Mouse (Mus musculus) liver, embryonic 15.5 days (tissue): ENCODE results near the gene Gmfg. TPM values are rescaled to one million over a fixed set of nuclear protein-coding genes. Genes with fewer than 3 reads are reported as not detected.

Source experiments
- ATAC-seq: fragments of 200-750 bp; cut with Nextera tagmentation; 2 replicates; pipeline ENCODE4 v1.8.0; 2017; ENCODE audit warnings: moderate number of reproducible peaks, mild to moderate bottlenecking, moderate library complexity; ENCODE audit not compliant: insufficient read depth
- H3K27ac ChIP-seq: fragments of 300-500 bp; sonication (generic); replicated peaks from 2 replicates; pipeline ENCODE4 v1.5.1; 2015; ENCODE audit warnings: mild to moderate bottlenecking, inconsistent platforms
- H3K27me3 ChIP-seq: fragments of 300-500 bp; sonication (generic); 2 replicates; pipeline ENCODE4 v1.6.1; 2015; ENCODE audit warnings: mild to moderate bottlenecking, inconsistent platforms
- H3K36me3 ChIP-seq: fragments of 300-500 bp; sonication (generic); replicated peaks from 2 replicates; pipeline ENCODE4 v1.6.1; 2015; ENCODE audit warnings: moderate library complexity, mild to moderate bottlenecking, inconsistent platforms
- H3K4me1 ChIP-seq: fragments of 300-500 bp; sonication (generic); replicated peaks from 2 replicates; pipeline ENCODE4 v1.6.1; 2015; ENCODE audit warnings: inconsistent platforms
- H3K4me2 ChIP-seq: fragments of 300-500 bp; sonication (generic); 2 replicates; pipeline ENCODE4 v1.6.1; 2015; ENCODE audit warnings: moderate library complexity, mild to moderate bottlenecking, inconsistent platforms
- H3K4me3 ChIP-seq: fragments of 300-500 bp; sonication (generic); replicated peaks from 2 replicates; pipeline ENCODE4 v1.5.1; 2015; ENCODE audit warnings: mild to moderate bottlenecking, inconsistent platforms
- H3K9ac ChIP-seq: fragments of 300-500 bp; sonication (generic); 2 replicates; pipeline ENCODE4 v1.6.1; 2015; ENCODE audit warnings: moderate library complexity, mild to moderate bottlenecking, inconsistent platforms
- H3K9me3 ChIP-seq: fragments of 300-500 bp; sonication (generic); replicated peaks from 2 replicates; pipeline ENCODE4 v1.6.1; 2016; ENCODE audit warnings: inconsistent platforms
- WGBS: fragments of 180-500 bp; shearing (Covaris S2); methylation state at CpG from one replicate; pipeline ENCODE4 v1.1.7; 2015; ENCODE audit warnings: mixed read lengths; ENCODE audit not compliant: insufficient replicate concordance; 5-methylcytosine and 5-hydroxymethylcytosine counted together
- polyA plus RNA-seq: library from polyadenylated mRNA; unstranded; fragments of >200 nt; fragmentation: Nextera tagmentation; extraction: Ambion mirVana; gene quantifications from 2 replicates; pipeline ENCODE4 v1.2.1, GENCODE M21; 2015

Gene Gmfg
- 32.4 and 35.6 TPM in 2 replicates for polyA plus RNA-seq

DNA sequence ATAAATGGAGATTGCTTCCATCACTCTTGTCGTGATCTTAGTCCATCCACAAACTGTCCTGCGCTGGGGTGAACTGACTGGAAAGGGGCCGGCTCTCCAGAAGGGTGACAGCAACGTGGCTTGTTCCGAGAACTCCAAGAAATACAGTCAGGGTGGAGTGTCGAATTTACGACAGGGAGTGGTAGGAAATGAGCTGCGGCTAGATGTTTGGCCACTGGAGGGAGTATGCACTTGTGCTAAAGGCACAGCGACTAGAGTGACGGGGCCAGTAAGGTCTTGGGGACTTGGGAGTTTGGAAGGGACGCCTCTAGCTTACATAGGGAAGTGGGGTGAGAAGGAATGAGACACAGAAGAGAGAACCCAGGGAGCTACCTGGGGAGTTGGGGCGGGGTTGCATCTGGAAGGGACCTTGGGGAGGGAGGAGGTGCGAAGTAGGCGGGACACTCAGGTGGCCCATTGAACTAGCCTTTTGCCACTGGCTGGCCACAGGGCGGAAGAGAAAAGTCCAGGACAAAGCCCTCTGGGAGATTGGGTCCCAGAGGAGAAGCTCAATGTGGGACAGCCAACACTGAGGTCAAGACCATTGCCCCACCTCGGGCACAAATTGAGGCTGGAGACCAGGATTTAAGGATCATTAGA lies at the start of gene Gmfg:
Gene Gmfg (plus strand): TSS at position 516 of the 639 bp plus-strand sequence.
- Histone ChIP-seq H3K4me2 (peak within 1 kb of the TSS; percentile 91), H3K27ac (peak within 1 kb of the TSS; percentile 83), H3K9ac (peak within 1 kb of the TSS; percentile 80), H3K9me3 (no peaks in the 10 kb centered on the region), H3K4me1 (peaks cover 50% of the 10 kb centered on the region), H3K4me3 (peak within 1 kb of the TSS; percentile 89), H3K27me3 (no peaks in the 10 kb centered on the region), H3K36me3 (peaks cover 6% of the 10 kb centered on the region)
- ATAC-seq: peak; percentile 42
- 4% methylated on average over 16 of the region's 16 CpGs for WGBS

DNA sequence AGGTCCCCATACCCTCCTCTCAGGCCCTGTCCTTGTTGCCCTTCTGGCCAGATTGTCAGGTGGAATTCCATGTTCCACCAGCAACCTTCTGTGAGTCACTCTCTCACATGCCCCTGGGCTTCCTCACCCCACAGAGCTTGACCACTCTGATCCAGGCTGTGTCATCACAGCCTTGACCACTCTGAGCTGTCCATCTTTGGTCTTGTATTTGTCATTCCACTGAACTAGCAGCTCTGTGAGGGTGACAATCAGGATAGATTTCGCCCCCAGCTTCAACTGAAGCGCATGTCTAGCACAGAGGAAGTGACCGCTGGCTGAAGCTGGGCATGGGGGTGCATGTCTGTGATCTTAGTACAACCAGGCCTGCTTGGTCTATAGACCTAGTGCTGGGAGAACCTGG lies 46.9 kb upstream of the Gmfg start:
- ATAC-seq: no peak
- H3K4me3 ChIP-seq: no peak overlapping the region
- no peak overlapping the region for H3K4me2 ChIP-seq
- H3K36me3 ChIP-seq: peaks cover 49% of the 10 kb centered on the region
- H3K27me3 ChIP-seq: no peaks in the 10 kb centered on the region
- H3K4me1 ChIP-seq: peaks cover 50% of the 10 kb centered on the region
- no peak overlapping the region for H3K9ac ChIP-seq
- H3K27ac ChIP-seq: no peak overlapping the region
- no peaks in the 10 kb centered on the region for H3K9me3 ChIP-seq
- 74% methylated on average over 3 of the region's 3 CpGs for WGBS

- H3K9ac ChIP-seq: peak within 1 kb of the TSS; percentile 87
- peak within 1 kb of the TSS; percentile 94 for H3K4me3 ChIP-seq
- WGBS: under 1% methylated on average over 58 of the region's 58 CpGs
- no peaks in the 10 kb centered on the region for H3K27me3 ChIP-seq
- H3K4me1 ChIP-seq: peaks cover 37% of the 10 kb centered on the region
- H3K4me2 ChIP-seq: peak within 1 kb of the TSS; percentile 98
- peaks cover 55% of the 10 kb centered on the region for H3K36me3 ChIP-seq
- H3K27ac ChIP-seq: peak within 1 kb of the TSS; percentile 84
- ATAC-seq: peak; percentile 97
- no peaks in the 10 kb centered on the region for H3K9me3 ChIP-seq
These were observed 44.6 kb upstream of the Gmfg start, which contains the start of the genes Med29 and Paf1 for GRCm38 (mm10) chr7:28392429-28393271. Gene Med29 (minus strand): TSS chr7:28392708. Gene Paf1 (plus strand): TSS chr7:28392951.

DNA sequence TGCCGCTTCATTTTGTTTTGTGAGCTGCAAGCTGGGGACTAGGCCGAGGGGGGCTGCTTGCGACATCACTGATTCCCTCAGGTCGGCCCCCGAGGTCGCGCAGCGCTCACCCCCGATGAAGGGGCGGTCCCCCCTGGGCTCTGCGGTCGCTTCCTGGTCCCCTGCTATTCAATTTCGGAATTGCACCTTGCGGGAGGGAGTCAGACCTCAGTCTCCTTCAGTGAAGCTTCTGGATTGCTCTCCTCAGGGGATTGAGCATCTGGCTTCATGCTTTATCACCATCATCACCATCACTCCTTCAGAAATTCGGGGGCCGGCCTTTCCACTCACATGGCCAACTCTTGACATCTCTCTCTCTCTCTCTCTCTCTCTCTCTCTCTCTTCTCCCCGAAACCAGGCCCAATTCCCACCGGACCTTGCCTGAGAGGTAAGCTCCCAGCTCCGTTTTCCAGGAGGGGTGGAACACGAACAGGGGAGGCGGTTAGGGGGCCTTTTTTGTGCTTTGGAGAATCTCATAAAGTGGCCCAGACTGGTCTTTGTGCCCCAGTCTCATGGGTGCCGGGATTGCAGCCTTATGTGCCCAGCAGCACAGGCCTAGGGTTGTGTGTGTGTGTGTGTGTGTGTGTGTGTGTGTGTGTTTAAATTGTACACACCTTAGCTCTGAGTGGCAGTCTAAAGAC lies 43.8 kb upstream of the Gmfg start:
- Histone ChIP-seq H3K9me3 (no peaks in the 10 kb centered on the region), H3K36me3 (peaks cover 57% of the 10 kb centered on the region), H3K4me2 (peak overlapping the region; percentile 98), H3K4me3 (peak overlapping the region; percentile 94), H3K27ac (peak overlapping the region; percentile 84), H3K4me1 (peaks cover 32% of the 10 kb centered on the region), H3K9ac (peak overlapping the region; percentile 87), H3K27me3 (no peaks in the 10 kb centered on the region)
- ATAC-seq: no peak
- 6% methylated on average over 22 of the region's 22 CpGs for WGBS

- WGBS: 89% methylated on average over 4 of the region's 4 CpGs
- no peak for ATAC-seq
- Histone ChIP-seq H3K4me3 (no peak overlapping the region), H3K36me3 (peaks cover 54% of the 10 kb centered on the region), H3K27ac (no peak overlapping the region), H3K9ac (no peak overlapping the region), H3K27me3 (no peaks in the 10 kb centered on the region), H3K4me1 (peaks cover 31% of the 10 kb centered on the region), H3K4me2 (no peak overlapping the region), H3K9me3 (no peaks in the 10 kb centered on the region)
These were observed 41.8 kb upstream of the Gmfg start for GRCm38 (mm10) chr7:28395425-28395824.

GRCm38 (mm10) chr7:28398000-28398399 lies 39.2 kb upstream of the Gmfg start:
- no peak for ATAC-seq
- H3K27me3 ChIP-seq: no peaks in the 10 kb centered on the region
- H3K4me2 ChIP-seq: no peak overlapping the region
- H3K27ac ChIP-seq: no peak overlapping the region
- 50% methylated on average over 3 of the region's 3 CpGs for WGBS
- no peak overlapping the region for H3K9ac ChIP-seq
- H3K4me3 ChIP-seq: no peak overlapping the region
- H3K4me1 ChIP-seq: peaks cover 24% of the 10 kb centered on the region
- peaks cover 75% of the 10 kb centered on the region for H3K36me3 ChIP-seq
- no peaks in the 10 kb centered on the region for H3K9me3 ChIP-seq

DNA sequence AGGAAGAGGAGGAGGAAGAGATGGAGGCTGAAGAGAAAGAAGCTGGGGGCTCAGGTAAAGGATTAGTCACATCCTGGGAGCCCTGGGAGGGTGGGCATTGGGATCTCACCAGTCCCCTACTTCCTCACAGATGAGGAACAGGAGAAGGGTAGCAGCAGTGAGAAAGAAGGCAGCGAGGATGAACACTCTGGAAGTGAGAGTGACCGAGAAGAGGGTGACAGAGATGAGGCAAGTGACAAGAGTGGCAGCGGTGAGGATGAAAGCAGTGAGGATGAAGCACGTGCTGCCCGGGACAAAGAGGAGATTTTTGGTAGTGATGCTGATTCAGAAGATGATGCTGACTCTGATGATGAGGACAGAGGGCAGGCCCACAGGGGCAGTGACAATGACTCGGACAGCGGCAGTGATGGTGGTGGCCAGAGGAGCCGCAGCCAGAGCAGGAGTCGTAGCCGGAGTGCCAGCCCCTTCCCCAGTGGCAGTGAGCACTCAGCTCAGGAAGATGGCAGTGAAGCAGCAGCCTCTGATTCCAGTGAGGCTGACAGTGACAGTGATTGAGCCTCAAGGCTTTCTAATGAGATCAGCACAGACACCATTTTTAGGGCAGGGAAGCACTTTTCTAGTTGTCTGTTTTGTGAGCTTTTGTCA lies 38.4 kb upstream of the Gmfg start:
- no peaks in the 10 kb centered on the region for H3K27me3 ChIP-seq
- H3K27ac ChIP-seq: no peak overlapping the region
- H3K36me3 ChIP-seq: peaks cover 84% of the 10 kb centered on the region
- H3K9ac ChIP-seq: no peak overlapping the region
- H3K4me1 ChIP-seq: peaks cover 16% of the 10 kb centered on the region
- H3K9me3 ChIP-seq: no peaks in the 10 kb centered on the region
- no peak overlapping the region for H3K4me3 ChIP-seq
- H3K4me2 ChIP-seq: no peak overlapping the region
- ATAC-seq: no peak
- 82% methylated on average over 10 of the region's 10 CpGs for WGBS

- no peaks in the 10 kb centered on the region for H3K27me3 ChIP-seq
- 84% methylated on average over 1 of the region's 1 CpGs for WGBS
- H3K36me3 ChIP-seq: peaks cover 93% of the 10 kb centered on the region
- H3K9ac ChIP-seq: no peak overlapping the region
- H3K4me1 ChIP-seq: peaks cover 9% of the 10 kb centered on the region; the same call in 1 of the 2 replicates
- H3K4me2 ChIP-seq: no peak overlapping the region
- H3K27ac ChIP-seq: no peak overlapping the region
- no peaks in the 10 kb centered on the region for H3K9me3 ChIP-seq
- no peak overlapping the region for H3K4me3 ChIP-seq
- ATAC-seq: 0 out of 2 replicates have a peak, but pooled peaks have one; percentile 14
These were observed 36.2 kb upstream of the Gmfg start for GRCm38 (mm10) chr7:28401030-28401429.

DNA sequence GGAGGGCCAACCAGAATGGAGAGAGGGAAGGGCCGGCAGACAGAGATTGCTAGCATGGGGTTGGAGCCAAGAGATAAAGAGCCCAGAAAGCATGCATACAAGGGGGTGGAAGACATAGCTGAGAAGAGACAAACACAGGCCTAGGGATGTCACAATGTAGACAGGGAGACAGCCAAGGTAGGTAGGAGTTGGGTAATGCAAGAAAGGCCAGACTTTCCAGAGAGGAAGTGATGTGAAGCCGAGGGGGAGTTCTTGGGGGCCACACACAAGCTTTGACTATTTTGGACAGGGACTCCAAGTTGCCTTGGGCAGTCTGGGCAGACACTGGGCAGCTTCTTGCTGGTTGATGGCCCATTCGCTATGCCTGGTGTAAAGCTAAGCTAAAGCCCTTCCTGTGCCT lies 35.3 kb upstream of the Gmfg start:
- Histone ChIP-seq H3K9ac (no peak overlapping the region), H3K4me2 (no peak overlapping the region), H3K4me1 (peaks cover 9% of the 10 kb centered on the region; the same call in 1 of the 2 replicates), H3K27ac (no peak overlapping the region), H3K27me3 (no peaks in the 10 kb centered on the region), H3K36me3 (peaks cover 93% of the 10 kb centered on the region), H3K9me3 (no peaks in the 10 kb centered on the region), H3K4me3 (no peak overlapping the region)
- no peak for ATAC-seq
- 64% methylated on average over 3 of the region's 3 CpGs for WGBS

DNA sequence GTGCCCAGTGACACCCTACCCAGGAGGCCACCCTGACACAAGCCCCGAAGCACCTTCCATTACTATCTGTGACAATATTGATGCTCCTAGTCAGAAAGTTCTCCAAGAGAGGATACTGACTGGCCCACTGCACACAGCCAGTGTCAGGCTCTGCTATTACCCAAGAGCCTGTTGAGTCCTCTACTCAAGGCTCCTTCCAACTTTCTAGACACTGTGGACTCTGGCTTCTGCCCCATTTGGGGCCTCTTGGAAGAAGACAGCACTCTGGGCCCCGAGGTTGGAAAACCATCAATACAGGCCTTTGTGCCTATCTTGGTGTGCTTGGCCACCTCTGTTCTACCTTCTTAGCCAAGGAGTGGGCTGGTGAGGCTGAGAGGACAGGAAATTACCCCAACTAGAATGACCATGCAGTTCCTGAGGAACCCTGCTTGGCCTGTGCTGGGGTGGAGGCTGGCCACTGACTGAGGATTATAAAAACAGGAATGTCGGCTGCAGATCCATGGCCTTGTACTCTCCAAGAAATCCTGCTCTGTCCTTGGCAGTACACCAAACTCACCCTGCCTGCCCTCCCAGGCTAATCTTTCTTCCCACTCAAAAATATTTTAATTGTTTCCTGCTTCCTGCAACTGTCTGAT lies 26.3 kb upstream of the Gmfg start:
- Histone ChIP-seq H3K27me3 (no peaks in the 10 kb centered on the region), H3K4me1 (0 out of 2 replicates have a peak, but pooled peaks cover 3% of the 10 kb centered on the region), H3K9me3 (no peaks in the 10 kb centered on the region), H3K4me2 (no peak overlapping the region), H3K27ac (no peak overlapping the region), H3K4me3 (no peak overlapping the region), H3K9ac (no peak overlapping the region), H3K36me3 (peaks cover 94% of the 10 kb centered on the region)
- WGBS: 85% methylated on average over 3 of the region's 3 CpGs
- no peak for ATAC-seq
